Mouse (Mus musculus) limb, embryonic 12.5 days (tissue): ENCODE data around the gene Ano6. TPM values are rescaled to one million over a fixed set of nuclear protein-coding genes. Genes with fewer than 3 reads are reported as not detected.

Source experiments
- ATAC-seq: fragments of 200-750 bp; cut with Nextera tagmentation; 2 replicates; pipeline ENCODE4 v1.8.0; 2017; ENCODE audit warnings: low read depth, moderate TSS enrichment; ENCODE audit not compliant: insufficient number of reproducible peaks, insufficient read depth, low FRiP score, low TSS enrichment
- H3K27ac ChIP-seq: fragments of 300-500 bp; sonication (generic); 2 replicates; pipeline ENCODE4 v1.5.1; 2016; ENCODE audit warnings: mild to moderate bottlenecking, moderate library complexity
- H3K27me3 ChIP-seq: fragments of 300-500 bp; sonication (generic); 2 replicates; pipeline ENCODE4 v1.6.1; 2016; ENCODE audit warnings: mild to moderate bottlenecking, moderate library complexity
- H3K36me3 ChIP-seq: fragments of 300-500 bp; sonication (generic); 2 replicates; pipeline ENCODE4 v1.6.1; 2016; ENCODE audit warnings: mild to moderate bottlenecking, moderate library complexity
- H3K4me1 ChIP-seq: fragments of 300-500 bp; sonication (generic); replicated peaks from 2 replicates; pipeline ENCODE4 v1.6.1; 2016
- H3K4me2 ChIP-seq: fragments of 300-500 bp; sonication (generic); 2 replicates; pipeline ENCODE4 v1.6.1; 2016; ENCODE audit warnings: mild to moderate bottlenecking, moderate library complexity
- H3K4me3 ChIP-seq: fragments of 300-500 bp; sonication (generic); replicated peaks from 2 replicates; pipeline ENCODE4 v1.5.1; 2016; ENCODE audit warnings: mild to moderate bottlenecking
- H3K9ac ChIP-seq: fragments of 300-500 bp; sonication (generic); replicated peaks from 2 replicates; pipeline ENCODE4 v1.6.1; 2016; ENCODE audit warnings: mild to moderate bottlenecking, moderate library complexity
- H3K9me3 ChIP-seq: fragments of 300-500 bp; sonication (generic); 2 replicates; pipeline ENCODE4 v1.6.1; 2016; ENCODE audit warnings: mild to moderate bottlenecking, moderate library complexity
- WGBS: fragments of 180-500 bp; shearing (Covaris S2); methylation state at CpG from one replicate; pipeline ENCODE4 v1.1.7; 2016; 5-methylcytosine and 5-hydroxymethylcytosine counted together
- polyA plus RNA-seq: library from polyadenylated mRNA; unstranded; fragments of >200 nt; fragmentation: Nextera tagmentation; extraction: Ambion mirVana; gene quantifications from 2 replicates; pipeline ENCODE4 v1.2.1, GENCODE M21; 2016

The Ano6 gene
- polyA plus RNA-seq, 1 experiment from 2014 or later = 47.3 TPM

DNA sequence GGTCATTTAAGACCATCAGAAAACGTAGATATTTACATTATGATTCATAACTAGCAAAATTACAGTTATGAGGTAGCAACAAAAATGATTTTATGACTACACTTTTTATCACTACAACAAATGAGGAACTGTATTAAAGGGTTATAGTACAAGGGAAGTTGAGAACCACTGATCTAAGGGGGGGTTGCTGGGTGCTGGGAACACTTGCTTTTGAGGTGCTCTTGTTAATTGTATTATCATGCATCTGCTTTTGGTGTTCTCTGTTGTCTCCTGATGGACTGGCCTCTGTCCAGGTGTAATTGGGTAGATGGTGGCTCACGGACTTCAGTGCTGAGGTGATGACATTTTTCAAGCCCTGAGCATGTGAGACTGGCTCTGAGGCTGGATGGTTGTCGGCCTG is 130.4 kb downstream of the Ano6 start:
- Histone ChIP-seq H3K27me3 (no peaks in the 10 kb centered on the region), H3K27ac (no peak overlapping the region), H3K4me1 (peaks cover 6% of the 10 kb centered on the region; the same call in 1 of the 2 replicates), H3K9ac (no peak overlapping the region), H3K9me3 (no peaks in the 10 kb centered on the region), H3K36me3 (peaks cover 43% of the 10 kb centered on the region), H3K4me2 (no peak overlapping the region), H3K4me3 (no peak overlapping the region)
- 92% methylated on average over 3 of the region's 3 CpGs for WGBS
- no peak for ATAC-seq

GRCm38 (mm10) chr15:95921639-95922038 is 131.0 kb downstream of the Ano6 start:
- Histone ChIP-seq H3K9ac (no peak overlapping the region), H3K9me3 (no peaks in the 10 kb centered on the region), H3K4me1 (peaks cover 6% of the 10 kb centered on the region; the same call in 1 of the 2 replicates), H3K36me3 (peaks cover 37% of the 10 kb centered on the region), H3K4me2 (no peak overlapping the region), H3K4me3 (no peak overlapping the region), H3K27ac (no peak overlapping the region), H3K27me3 (no peaks in the 10 kb centered on the region)
- no peak for ATAC-seq
- WGBS = 96% methylated on average over 4 of the region's 4 CpGs

GRCm38 (mm10) chr15:95922558-95922957 is 131.9 kb downstream of the Ano6 start:
- H3K27ac ChIP-seq = no peak overlapping the region
- WGBS = 86% methylated on average over 6 of the region's 6 CpGs
- ATAC-seq = no peak

DNA sequence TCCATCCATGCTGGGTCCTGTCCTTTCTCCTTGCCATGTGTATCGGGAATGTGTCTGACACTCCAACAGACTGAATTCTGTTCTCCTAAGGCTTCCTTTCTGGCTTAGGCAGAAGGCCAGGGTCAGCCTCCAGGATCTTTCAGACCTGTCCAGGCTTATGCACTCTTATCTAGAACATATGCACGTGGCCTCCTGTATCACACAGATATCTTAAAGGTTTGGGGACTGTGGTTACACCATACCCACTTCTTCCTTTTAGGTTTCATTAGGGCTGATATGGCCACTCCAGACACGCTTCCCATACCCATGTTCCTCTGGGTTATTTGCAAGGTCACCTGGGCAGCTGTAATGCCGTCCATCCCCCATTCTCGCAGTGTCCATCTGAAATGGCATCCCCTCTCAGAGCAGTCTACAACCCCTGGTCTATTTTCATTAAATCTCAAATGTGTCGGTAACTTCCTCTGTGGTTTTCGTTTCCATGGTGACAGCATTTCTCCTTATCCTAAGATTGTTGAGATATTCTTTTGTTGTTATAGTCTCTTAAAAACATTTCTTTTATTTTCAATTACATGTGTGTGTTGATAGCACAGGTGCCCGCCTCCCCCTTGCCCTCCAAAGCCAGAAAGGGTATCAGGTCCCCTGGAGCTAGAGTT is 134.8 kb downstream of the Ano6 start:
- Histone ChIP-seq H3K4me3 (no peak overlapping the region), H3K36me3 (peaks cover 38% of the 10 kb centered on the region), H3K4me1 (peaks cover 6% of the 10 kb centered on the region; the same call in 1 of the 2 replicates), H3K9me3 (no peaks in the 10 kb centered on the region), H3K27ac (no peak overlapping the region), H3K27me3 (no peaks in the 10 kb centered on the region), H3K9ac (no peak overlapping the region), H3K4me2 (no peak overlapping the region)
- 88% methylated on average over 8 of the region's 8 CpGs for WGBS
- no peak for ATAC-seq

More at GRCm38 (mm10) chr15:95922558-95922957, 131.9 kb downstream of the Ano6 start:
- Histone ChIP-seq H3K36me3 (peaks cover 32% of the 10 kb centered on the region; the same call in 1 of the 2 replicates), H3K4me1 (peaks cover 6% of the 10 kb centered on the region; the same call in 1 of the 2 replicates), H3K4me3 (no peak overlapping the region), H3K27me3 (no peaks in the 10 kb centered on the region), H3K4me2 (no peak overlapping the region), H3K9me3 (no peaks in the 10 kb centered on the region), H3K9ac (no peak overlapping the region)

- peaks cover 41% of the 10 kb centered on the region for H3K36me3 ChIP-seq
- 92% methylated on average over 6 of the region's 6 CpGs for WGBS
- no peak for ATAC-seq
- H3K27ac ChIP-seq = no peak overlapping the region
- H3K9ac ChIP-seq = no peak overlapping the region
- H3K9me3 ChIP-seq = peaks cover 4% of the 10 kb centered on the region; the same call in 1 of the 2 replicates
- H3K27me3 ChIP-seq = no peaks in the 10 kb centered on the region
- H3K4me3 ChIP-seq = no peak overlapping the region
- H3K4me1 ChIP-seq = peaks cover 11% of the 10 kb centered on the region
- H3K4me2 ChIP-seq = no peak overlapping the region
Observed at GRCm38 (mm10) chr15:95929087-95929486, 138.4 kb downstream of the Ano6 start.

DNA sequence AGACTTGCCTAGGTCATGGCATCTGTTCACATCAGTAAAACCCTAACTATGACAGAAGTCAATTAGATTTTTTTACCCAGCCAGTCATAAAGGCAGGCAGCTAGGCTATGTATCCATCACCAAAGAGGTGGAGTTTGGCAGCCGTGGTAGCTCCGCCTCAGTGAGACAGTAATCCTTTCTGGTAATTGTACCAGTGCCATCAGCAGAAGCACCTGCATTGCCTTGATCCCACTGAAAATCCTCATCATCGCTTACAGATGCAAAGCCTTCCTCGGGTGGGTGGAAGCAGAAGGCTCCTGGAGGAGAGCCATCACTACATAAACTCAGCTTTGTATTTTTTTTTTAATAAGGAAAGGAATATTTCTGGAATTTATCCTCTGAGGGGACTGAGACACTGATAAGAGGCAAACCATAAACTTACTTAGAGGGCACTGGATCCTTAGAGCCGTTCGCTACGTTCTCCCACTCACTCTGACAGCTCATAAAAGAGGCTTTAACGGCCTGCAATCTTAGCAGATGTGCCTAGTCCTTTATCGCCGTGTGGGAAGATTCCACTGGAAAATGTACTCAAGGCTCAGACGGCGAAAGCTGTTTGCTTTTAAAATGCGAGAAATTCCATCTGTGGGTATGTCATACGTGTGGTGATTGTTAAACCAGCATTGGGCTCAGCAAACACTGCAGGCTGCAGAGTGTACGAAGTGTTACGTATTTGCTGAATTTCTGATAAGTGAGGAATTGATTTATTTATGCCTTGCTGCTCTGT is 140.6 kb downstream of the Ano6 start:
- no peak for ATAC-seq
- 46% methylated on average over 16 of the region's 16 CpGs for WGBS

DNA sequence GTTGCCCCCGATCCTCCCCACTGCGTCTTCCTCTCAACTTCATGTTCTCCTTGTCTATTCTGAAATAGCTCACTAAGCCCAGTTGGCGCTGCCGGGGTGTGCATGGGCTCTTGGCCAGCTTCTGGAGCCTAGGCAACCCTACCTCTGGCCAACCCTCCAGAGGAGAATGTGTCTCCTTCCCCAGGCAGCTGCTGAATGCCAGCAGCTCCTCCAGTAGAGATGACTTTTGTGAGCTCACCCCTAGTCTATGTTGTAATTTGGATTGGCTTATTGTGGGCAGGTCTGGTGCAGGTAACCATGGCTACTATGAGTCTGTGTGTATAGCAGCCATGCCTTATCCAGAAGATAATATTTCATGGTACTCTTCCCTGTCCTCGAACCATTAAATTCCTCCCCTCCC is 141.7 kb downstream of the Ano6 start:
- H3K9me3 ChIP-seq = peaks cover 4% of the 10 kb centered on the region; the same call in 1 of the 2 replicates
- peaks cover 17% of the 10 kb centered on the region for H3K4me1 ChIP-seq
- ATAC-seq = no peak
- 93% methylated on average over 5 of the region's 5 CpGs for WGBS
- no peak overlapping the region for H3K4me3 ChIP-seq
- H3K4me2 ChIP-seq = no peak overlapping the region
- no peaks in the 10 kb centered on the region for H3K27me3 ChIP-seq
- H3K27ac ChIP-seq = no peak overlapping the region
- H3K36me3 ChIP-seq = peaks cover 40% of the 10 kb centered on the region
- no peak overlapping the region for H3K9ac ChIP-seq

More for the DNA sequence above, 140.6 kb downstream of the Ano6 start:
- H3K27ac ChIP-seq = no peak overlapping the region; the same call in 1 of the 2 replicates
- H3K9me3 ChIP-seq = peaks cover 4% of the 10 kb centered on the region; the same call in 1 of the 2 replicates
- H3K27me3 ChIP-seq = no peaks in the 10 kb centered on the region
- H3K36me3 ChIP-seq = peaks cover 41% of the 10 kb centered on the region
- no peak overlapping the region for H3K9ac ChIP-seq
- H3K4me1 ChIP-seq = peaks cover 16% of the 10 kb centered on the region
- H3K4me3 ChIP-seq = no peak overlapping the region
- no peak overlapping the region for H3K4me2 ChIP-seq

DNA sequence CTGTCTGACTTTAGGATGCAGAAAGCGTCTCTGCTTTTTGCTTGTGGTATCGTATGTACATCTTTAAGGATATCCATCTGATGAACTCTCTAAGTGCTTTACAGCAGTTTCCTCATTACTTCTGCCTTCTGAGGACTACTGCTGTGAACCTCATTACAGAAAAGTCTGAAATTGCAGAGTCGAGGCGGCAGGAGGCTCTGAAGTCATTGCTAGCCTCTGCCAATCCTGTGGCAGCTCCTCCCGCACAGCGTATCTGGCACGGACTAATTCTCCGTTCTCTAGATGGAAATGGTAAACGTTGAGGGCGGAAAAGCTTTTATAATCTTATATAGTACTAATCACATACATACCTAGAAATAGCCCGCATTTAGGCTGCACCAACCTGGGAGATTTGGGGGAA is 144.5 kb downstream of the Ano6 start:
- 59% methylated on average over 11 of the region's 11 CpGs for WGBS

DNA sequence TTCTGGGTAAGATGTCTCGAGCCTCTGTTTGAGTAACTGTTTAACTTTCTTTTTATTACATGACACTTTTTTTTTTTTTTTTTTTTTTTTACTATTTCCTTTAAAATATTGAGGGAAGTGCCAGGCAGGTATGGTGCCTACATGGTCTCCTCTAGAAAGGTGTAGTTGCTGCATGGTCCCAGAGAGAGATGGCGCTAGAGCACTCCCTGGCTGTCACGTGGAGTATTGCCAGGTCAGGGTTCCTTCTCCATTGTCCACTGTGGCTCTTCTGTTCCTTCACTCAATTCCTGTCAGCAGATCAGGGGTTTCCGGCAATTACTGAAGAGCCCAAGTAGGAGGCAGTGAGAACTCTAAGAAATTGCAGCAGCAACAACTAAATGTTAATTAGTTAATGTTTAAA is 152.8 kb downstream of the Ano6 start:
- Histone ChIP-seq H3K4me1 (peaks cover 10% of the 10 kb centered on the region; the same call in 1 of the 2 replicates), H3K4me2 (no peak overlapping the region), H3K9me3 (peaks cover 8% of the 10 kb centered on the region; the same call in 1 of the 2 replicates), H3K36me3 (peaks cover 55% of the 10 kb centered on the region), H3K27ac (no peak overlapping the region), H3K9ac (no peak overlapping the region), H3K27me3 (no peaks in the 10 kb centered on the region), H3K4me3 (no peak overlapping the region)
- ATAC-seq = no peak
- 63% methylated on average over 4 of the region's 4 CpGs for WGBS

More for the DNA sequence above, 144.5 kb downstream of the Ano6 start:
- H3K27ac ChIP-seq = no peak overlapping the region
- H3K4me2 ChIP-seq = no peak overlapping the region
- H3K27me3 ChIP-seq = no peaks in the 10 kb centered on the region
- H3K4me3 ChIP-seq = no peak overlapping the region
- no peak for ATAC-seq
- H3K36me3 ChIP-seq = peaks cover 38% of the 10 kb centered on the region
- peaks cover 17% of the 10 kb centered on the region for H3K4me1 ChIP-seq
- no peak overlapping the region for H3K9ac ChIP-seq
- peaks cover 12% of the 10 kb centered on the region for H3K9me3 ChIP-seq

DNA sequence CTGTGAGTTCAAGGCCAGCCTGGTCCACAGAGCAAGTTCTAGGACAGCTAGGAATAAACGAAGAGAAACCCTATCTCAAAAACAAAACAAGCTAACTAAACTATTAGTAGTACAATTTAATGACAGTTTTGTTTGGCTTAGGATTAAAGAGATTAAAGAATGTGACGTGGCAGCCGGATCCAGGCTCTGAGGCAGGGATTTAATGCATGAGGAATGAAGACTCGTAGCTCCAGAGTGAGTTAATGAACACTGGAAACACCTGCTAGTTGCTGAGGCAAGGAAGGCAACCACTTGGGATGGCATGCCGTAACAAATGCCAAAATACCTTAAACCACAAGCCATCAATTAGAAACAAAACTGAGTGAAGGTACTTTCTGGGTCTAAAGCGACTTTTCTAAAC is 153.7 kb downstream of the Ano6 start:
- ATAC-seq = no peak
- Histone ChIP-seq H3K36me3 (peaks cover 55% of the 10 kb centered on the region), H3K27ac (no peak overlapping the region), H3K27me3 (no peaks in the 10 kb centered on the region), H3K9me3 (peaks cover 2% of the 10 kb centered on the region; the same call in 1 of the 2 replicates), H3K4me2 (no peak overlapping the region), H3K4me3 (no peak overlapping the region), H3K9ac (no peak overlapping the region), H3K4me1 (peaks cover 10% of the 10 kb centered on the region; the same call in 1 of the 2 replicates)
- WGBS = 70% methylated on average over 6 of the region's 6 CpGs

GRCm38 (mm10) chr15:95945951-95946708 is 155.5 kb downstream of the Ano6 start:
- Histone ChIP-seq H3K4me3 (no peak overlapping the region), H3K4me2 (no peak overlapping the region), H3K36me3 (peaks cover 58% of the 10 kb centered on the region), H3K27ac (no peak overlapping the region), H3K9ac (no peak overlapping the region), H3K4me1 (peaks cover 16% of the 10 kb centered on the region), H3K9me3 (no peaks in the 10 kb centered on the region), H3K27me3 (no peaks in the 10 kb centered on the region)
- no peak for ATAC-seq
- WGBS = 71% methylated on average over 11 of the region's 11 CpGs
